Mouse (Mus musculus): ENCODE data around the gene Gm20388.

DNA sequence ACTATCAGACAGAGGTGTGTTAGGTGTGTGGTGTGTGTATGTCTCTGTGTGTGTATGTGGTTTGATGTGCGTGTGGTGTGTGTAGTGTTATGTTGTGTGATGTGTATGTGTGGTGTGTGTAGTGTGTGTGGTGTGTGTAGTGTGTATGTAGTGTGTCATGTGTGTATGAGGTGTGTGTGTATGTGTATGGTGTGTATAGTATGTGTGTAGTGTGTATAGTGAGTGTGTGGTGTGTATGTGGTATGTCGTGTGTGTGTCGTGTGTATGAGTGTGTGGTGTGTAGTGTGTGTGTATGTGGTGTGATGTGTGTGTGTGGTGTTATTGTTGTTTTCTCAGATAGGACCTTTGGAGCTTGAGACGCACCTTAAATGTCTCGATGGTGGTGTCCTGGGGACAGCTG lies 3531.7 kb downstream of the Gm20388 start:
- TF ChIP-seq CTCF (IDR thresholded peaks at IDR 0.05; ENCODE audit: low read depth) (no peak), EP300 (IDR thresholded peaks at IDR 0.05; ENCODE audit: low read depth) (no peak)

All from liver, embryonic 14.5 days (tissue).